Mouse (Mus musculus) layer of hippocampus, adult 9-11 months (tissue): Measurements from ENCODE around the gene Mpeg1.
A peak's percentile ranks its signal among the peaks of the same experiment; 100 is the strongest.

ENCODE experiments used
- DNase-seq: peaks from one replicate; pipeline ENCODE4 v3.0.0; 2022

The Mpeg1 gene

DNA sequence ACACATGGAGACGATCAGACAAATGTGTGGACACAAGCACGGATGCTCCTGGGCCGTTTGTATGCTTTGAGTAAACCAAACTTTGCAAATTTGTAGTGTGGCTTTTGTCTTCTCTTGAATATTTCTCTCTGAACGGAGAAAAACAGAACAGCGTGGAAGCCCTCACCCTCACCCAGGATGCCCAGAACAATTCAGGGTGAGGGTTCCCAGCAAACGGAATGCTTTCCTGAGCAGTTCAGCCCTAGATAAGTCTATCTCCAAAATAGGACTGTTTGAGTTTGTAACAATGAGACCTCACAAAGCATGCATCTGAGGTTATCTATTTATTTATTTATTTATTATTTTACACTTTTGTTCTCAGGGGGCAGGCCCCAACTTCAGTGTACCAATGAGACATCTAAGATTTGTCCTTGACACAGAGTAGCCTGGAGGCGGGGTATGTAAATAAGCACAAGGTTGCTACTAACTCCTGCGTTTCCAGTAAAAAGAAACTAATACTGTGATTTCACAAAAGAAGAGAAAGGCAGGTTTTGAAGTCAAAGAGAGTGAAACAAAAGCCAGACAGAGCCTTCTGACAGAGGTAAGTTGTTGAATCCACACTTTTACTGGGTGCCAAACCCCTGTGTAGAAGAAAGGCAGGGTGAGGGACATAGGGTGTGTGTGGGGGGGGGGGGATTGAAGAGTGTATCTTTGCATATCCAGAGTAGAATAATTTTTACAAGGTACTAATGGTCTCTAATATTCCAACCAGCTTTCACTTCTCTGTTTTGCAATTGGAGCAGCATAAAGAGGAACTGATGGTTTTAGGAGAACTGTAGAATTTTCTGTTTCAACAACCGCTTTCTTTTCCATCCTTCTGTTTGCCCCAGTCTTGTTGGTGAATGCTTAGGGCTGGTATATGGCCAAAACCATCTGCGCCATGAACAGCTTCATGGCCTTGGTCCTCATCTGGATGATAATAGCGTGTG is at the start of gene Mpeg1:
Gene Mpeg1 (plus strand): TSS at position 498 of the 968 bp plus-strand sequence.
- DNase-seq = no peak

DNA sequence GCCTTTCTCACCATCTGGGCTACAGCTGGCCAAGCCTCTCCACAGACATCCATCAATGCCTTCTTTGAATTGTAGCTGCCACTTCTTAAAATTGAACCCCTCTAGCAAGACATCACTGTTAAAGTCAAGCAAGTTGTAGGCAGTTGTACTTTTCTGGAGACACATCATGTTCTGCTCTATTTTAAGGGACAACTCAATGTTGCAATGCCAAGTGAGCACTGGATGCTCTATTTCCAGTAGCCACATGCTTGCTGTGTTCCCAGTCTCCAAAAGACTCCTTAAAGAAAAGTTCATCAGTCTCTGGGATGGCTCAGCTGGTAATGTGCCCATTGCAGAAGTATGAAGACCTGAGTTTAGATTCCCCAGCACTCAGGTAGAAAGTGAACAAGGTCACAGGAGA is 46.8 kb upstream of the Mpeg1 start:
- DNase-seq = no peak

DNA sequence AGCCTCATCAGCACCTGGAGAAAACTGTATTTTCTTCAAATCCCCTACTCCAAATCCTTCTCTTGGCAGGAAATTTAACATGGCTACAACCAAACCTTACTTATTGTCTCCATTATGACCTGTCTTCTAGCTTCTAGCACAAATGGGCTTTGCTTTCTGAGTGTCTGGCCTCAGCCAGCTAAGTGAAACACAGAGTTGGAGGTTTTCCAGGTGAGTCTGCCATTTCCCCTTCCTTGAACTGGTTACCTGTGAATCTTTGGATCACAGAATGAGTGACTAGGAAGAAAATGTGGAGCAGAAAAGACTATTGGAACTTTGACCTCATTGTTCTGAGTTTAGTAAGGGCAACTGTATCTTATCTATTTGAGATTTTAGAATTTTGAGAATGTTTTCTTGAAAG is 43.2 kb upstream of the Mpeg1 start, which contains the start of gene Olfr1441:
Gene Olfr1441 (plus strand): TSS at position 73 of the 400 bp plus-strand sequence.
- DNase-seq = no peak

DNA sequence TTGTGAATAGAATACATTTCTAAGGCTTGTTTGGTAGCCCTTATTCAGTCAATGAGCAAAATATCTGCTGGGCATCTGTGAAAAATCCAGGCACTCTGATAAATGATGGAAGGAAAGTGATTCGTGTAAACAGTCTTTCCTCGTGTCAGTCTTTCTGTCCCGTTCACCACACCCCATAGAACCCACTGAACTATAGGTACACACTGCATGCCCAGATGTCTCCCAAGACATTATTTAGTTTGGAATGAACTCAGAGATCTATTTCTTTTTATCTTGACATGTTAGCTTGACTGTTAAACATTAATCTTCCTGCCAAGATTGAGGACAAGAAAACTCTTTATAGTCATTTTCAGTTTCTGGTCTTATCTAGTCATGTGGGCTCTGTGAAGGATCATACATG is 42.3 kb upstream of the Mpeg1 start:
- no peak for DNase-seq

DNA sequence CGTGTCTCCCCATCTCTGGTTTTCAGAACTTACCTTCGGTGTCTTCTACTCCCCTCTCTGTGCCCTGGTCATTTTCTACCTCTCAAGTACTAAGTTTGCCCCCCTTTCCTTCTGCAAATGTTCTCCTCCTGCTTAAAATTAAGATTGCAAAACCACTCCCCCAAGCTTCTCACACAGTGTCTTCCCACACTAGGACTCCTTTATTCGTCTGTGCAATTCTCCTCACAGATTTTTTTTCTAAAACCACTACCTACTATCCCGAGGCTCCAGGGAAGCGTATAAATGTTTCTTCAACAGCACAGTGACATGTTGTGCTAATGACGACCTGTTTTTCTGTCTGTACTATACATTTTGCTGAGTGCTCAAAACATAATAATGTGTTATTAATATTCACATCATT is 40.0 kb upstream of the Mpeg1 start:
- DNase-seq = no peak

DNA sequence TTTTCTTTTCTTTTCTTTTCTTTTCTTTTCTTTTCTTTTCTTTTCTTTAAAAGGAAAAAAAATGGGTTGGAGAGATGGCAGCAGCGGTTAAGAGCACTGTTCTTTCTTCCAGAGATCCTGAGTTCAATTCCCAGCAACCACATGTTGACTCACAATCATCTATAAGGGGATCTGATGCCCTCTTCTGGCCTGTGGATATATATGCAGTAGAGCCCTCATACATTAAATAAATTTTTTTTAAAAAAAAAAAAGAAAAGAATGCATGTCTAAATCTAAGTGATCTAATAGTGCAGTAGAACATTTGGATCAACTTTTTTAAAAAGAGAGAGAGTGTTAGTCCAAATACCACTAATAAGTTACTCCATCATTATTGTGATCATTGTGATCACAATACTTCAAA is 38.9 kb upstream of the Mpeg1 start:
- no peak for DNase-seq

DNA sequence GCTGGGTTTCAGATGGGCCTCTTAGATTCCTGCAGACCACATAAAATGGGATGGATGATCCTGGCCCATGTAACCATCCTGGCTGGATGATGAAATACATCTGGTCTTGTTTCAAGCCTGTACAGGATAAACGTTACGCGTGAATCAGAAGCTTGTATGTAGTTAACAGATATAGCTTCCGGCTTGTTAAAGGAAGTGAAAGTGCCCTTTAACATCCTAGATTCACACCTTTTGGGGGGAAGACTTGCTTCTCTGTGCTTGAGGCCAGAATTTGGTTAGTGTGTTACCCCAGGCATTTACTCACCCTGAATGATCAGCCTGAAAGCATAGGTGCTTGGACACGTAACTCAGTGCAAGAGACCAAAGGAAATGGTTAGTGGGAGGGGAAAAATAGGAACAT is 33.5 kb upstream of the Mpeg1 start:
- no peak for DNase-seq

DNA sequence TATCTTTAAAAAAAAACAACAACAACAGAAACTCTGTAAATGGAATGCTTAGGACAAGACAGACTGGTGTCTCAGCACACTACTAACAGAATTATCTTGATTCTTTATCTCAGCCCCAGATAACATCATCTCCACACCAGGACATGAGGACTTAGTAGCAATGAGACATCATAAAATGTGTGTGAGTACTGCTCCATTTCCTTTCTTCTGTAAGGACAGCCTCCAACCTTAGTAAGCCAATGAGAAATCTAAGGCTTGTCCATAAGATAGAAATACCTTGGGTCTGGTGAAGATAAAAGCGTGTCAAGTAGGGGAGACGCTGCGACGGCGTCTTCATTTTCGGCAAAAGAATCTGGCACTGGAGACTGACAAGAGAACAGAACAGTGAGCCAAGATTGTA is 33.0 kb upstream of the Mpeg1 start, which contains the start of gene Pfpl:
Gene Pfpl (plus strand): TSS at position 301 of the 400 bp plus-strand sequence.
- no peak for DNase-seq

DNA sequence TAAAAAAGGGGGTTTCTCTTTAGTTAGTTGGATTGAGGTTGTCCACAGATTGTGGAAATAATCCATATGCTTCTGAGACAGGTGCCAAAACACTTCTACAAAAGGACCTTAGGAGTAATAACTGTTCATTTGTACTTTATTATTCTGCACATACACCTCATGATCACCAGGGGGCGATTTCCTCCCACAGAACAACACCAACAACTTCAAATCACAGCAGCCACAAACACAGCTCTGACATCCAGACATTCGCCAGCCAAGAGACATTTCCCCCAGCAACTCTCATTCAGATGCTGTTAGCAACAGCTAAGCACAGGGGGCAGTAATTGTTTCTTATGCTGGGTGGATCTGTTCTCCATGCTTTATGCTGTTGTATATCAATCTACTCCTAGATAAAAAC is 27.5 kb upstream of the Mpeg1 start:
- DNase-seq = peak; percentile 76

DNA sequence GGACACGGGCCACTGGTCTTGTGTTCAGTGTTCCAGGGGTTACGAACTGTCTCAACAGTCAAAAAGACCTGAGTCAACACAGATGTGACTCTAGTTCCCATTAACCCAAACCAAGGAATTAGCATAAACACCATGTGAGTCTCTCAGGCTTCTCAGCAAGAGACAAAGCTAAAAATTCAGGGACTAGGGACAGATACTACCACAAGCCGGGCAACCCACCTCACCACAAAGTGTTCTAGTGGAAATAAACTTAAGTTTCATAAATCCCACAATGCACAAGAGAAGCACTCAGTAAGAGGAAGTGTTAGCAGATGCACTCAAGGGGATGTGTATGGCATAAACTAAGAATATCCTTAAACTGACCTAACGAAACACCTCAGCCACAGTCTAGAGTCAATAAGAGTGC is 25.6 kb upstream of the Mpeg1 start:
- DNase-seq = peak; percentile 51

DNA sequence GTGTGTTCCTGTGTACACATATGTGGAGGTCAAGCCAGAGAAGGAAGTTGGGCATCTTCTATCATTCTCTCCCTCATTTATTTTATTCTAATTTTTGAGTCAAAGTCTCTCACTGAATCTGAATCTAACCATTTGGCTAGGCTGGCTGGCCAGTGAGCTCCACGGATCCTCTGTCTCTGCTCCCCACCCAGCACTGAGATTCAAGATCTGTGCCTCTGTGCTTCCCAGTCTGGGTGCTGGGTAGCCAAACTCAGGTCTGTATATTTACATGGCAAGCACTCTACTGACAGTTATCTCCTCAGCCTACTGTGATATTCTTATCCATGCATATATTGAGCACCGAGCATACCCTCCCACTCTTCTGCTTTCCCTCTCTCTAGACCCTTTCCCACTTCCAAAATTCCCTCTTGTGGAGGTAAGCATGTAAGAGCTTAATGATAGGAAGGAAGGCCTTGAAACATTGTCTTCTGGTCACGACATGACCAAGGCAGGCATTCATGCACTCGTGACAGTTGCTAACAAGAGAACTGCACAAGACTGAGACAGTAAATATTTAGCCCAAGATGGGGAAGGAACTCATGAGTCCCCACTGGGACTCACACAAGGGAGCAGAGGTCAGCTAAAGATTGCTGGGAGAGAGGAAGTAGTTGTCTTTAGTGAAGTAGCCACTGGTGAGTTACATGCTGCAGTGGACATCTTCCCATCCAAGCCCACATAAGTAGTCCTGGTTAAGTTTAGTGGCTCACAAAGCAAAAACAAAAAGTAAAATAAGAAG is 24.6 kb upstream of the Mpeg1 start:
- peak; percentile 68 for DNase-seq

DNA sequence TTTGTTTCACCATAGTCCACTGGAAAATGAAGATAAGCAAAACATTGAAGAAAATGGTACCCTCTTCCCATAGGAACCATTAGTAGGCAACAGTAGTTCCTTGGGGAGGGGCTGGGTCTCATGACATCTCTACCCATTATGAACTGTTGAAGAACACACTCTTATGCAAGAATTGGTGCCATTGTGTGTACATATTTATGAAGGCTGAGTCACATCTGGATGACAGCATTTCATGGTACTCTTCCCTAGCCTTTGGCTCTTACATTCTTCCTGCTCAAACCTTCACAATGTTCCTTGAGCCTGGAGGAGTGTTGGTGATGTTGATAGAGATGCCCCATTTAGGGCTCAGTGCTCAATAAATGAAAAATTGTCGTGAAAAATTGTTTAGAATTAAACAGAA is 21.0 kb upstream of the Mpeg1 start:
- no peak for DNase-seq

DNA sequence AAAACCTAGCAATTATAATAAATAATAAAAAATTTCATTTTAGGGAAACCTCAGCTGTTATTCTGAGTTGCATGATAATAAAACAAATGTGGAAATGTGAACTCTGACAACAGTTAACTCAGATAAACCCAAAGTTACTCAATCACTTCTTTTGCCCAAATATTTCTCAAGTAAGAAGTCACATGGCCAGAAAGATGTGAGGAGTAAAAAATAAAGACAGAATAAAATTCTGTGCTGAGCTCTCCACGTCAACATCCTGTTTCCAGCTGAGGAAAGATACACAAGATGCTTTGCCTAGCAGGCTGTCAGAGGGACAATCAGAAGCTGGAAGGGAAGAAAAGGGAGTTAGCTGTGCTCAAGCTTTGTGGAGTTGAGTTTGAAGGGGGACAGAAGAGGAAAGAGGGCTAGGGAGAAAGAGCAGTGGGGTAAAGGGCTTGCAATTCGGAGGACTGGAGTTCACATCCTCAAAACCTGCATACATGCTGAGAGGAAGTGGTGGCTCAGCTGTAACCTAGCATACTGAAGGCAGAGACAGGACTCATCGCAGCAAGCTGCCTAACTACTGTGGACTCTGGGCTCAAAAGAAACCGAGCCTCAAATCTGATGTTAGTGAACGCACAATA is 20.4 kb upstream of the Mpeg1 start:
- no peak for DNase-seq

DNA sequence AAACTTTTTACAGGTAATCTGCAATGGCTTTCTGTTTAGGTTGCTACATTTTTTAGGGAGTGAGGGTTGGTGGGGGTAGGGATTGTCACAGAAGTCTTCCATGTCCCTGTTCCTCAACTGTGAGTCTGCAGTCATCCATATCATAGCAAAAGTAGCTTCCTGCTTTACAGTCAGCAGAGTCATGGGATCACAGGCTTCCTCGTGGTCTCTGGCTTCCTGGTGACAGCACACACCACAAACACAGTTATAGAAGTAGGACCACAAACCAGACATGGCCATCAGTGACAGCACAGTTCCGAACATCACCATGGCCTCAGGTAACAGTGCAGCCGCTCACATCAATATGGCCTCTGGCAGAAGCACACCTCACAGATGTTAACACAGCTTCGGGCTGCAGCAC is 18.0 kb upstream of the Mpeg1 start:
- DNase-seq = no peak

DNA sequence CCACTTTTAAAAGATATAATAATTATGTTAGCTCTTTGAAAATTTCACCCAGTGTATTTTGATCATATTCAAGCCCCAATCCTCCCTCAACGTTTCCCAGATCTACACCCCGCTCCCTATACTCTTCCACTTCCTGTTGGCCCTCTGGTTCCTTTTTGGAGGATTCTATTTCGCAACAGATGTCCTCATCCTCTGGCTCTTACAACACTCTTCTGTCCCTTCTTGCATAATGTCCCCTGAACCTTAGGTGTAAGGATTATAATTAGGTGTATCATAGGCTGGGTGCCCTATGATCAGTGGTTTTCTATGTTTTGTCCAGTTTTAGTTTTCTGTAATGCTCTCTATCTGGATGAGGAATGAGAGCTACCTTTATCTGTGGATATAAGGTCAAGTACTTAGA is 15.6 kb upstream of the Mpeg1 start:
- no peak for DNase-seq

DNA sequence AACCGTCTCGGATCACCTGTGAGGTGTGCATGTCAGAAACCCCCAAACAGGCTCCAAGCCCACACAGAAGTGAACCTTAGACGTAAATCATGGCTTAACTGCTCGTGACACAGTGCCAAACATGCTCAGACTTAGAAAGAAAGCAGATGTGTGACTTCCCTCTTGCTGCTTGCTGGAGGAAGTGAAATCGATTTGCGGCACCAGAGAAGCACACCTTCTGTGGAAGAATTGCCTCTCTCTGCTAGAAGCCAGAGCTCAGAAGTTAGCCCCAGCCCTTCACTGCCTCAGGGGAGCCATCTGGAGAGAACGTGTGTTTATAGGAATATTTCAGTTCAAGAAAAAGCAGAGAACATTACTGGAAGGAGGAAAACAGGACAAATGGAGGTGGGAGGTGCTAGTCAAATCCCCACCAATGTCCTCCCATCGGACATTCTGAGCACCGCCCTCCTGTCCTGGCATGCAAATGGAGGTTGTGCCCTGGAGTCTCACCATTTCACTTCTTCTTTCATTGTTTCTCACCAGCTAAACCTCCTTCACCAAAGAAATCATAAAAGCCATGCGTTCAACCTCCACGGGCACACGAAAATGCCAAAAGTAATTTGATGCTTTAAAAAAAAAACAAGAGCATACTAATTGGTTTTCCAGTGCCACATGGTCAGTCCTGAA is 3.0 kb upstream of the Mpeg1 start:
- DNase-seq = no peak

DNA sequence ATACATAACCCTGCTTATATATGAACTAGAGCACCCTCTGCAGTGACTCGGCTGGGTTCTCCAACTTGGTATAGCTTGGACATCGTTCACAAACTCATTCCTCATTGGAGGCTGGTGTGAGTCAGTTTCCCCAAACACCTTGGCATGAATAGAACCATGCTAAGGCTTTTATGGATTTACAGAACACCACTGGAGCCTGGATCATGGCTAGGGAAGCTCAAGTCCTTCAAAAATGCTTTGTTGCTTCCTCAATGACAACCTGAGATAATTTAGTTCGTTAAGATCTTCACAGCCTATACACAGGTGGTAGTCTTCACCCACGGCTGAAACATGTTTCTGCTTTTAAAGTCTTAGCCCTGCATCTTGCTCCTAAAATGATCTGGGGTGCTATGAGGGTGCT is 1.1 kb upstream of the Mpeg1 start:
- DNase-seq = no peak

DNA sequence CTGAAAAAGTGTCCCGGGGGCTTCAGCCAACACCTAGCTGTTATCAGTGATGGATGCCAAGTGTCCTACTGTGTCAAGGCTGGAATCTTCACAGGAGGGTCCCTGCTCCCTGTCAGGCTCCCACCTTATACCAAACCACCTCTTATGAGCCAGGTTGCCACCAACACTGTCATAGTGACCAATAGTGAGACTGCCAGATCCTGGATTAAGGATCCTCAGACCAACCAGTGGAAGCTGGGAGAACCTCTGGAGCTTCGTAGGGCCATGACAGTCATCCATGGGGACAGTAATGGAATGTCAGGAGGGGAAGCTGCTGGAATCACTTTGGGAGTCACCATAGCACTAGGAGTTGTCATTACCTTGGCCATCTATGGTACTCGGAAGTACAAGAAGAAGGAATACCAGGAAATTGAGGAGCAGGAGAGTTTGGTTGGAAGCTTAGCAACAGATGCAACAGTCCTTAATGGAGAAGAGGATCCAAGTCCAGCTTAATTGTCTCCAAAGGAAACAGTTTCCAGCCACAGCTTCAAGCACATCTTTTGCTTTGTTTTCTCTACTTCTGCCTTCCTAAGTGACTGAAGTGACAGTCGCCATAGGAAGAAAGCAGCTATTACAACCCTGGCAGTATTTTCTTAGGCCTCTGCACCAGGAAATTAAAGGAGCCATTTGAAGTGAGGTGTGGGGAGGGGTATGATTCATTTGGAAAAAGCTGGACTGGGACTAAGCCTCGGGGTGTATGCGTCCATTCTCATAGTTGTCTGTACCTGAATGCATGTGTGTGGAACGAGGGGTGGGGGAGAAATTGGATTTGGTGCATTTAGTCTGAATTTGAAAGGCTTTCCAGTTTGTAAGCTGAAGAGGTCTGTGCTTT is 2.5 kb downstream of the Mpeg1 start:
- no peak for DNase-seq

DNA sequence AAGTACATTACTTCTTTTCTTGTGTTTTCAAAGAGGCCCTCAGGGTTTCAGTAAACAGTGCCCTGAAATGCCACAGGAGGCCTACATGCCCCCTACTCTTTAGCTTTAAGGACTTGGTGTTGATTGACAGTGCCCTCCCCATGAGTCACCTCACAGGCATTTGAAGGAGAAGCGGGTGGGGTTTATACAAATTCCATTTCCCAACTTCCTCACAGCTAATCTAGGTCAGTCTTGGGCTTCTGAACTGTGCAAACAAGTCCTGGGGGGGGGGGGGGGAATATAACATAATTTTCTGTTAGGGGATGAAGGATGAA is 3.1 kb downstream of the Mpeg1 start:
- no peak for DNase-seq

DNA sequence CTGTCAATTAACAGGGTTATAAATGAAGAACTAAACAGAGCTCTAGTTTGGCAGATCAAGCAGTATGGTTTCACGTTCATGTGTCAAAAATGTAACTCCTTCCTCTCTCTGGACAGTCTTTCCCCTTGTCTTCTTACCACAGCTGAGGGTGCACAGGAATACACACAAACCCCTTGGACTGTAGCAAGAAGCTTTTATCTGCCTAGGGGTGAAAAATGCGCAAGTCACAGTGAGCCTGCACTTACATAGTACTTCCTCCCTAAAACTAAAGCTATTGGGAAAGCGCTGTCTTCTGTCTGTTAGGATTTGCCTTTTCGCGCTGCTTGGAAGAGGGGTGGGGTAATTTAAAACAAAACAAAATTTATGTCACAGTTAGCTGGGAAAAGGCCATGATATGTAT is 3.5 kb downstream of the Mpeg1 start:
- DNase-seq = no peak

DNA sequence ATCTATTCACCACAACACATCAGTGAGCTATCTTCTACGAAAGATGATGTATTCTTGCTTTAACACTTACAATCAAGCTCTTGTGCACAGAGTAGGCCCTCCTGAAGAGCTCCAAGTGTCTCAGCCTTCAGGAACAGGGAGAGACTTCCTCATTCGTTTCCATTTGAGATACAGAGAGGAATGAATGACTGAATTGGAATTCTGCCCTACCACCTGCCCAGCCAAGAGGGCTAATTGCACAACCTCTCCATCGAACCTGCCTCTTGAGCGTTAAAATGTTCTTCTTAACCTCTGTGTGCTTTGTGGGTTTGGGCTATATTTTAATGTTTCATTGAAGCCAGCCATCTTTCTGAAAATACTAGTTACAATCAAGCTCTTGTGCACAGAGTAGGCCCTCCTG is 4.1 kb downstream of the Mpeg1 start:
- no peak for DNase-seq

DNA sequence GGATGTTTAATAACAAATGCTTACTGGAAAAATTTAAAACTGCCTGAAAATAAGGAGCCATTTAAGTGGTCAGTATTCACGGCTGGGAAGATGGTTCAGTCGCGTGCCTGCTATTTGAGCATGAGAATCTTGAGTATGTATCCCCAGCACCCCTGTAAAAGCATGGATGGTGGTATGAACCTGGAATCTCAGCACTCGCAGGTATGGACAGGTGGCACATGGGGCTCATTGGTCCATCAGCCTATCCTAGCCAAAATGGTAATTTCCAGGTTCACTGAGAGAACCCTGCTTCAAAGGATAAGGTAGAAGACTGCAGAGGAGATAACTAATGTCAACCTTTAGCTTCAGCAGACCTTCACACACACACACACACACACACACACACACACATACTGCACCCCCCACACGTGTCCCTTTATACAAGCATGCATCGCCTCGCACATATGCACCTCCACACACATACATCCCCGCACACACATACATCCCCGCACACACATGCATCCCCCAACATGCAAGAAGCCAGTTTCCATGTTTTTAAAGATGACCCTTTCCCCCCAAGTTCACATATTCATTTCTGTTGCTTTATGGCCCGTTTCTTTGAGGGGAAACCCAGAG is 5.1 kb downstream of the Mpeg1 start:
- DNase-seq = no peak
